Mouse (Mus musculus) forebrain, embryonic 11.5 days (tissue): ENCODE measurements around the gene Agap3. TPM values are rescaled to one million over a fixed set of nuclear protein-coding genes. Genes with fewer than 3 reads are reported as not detected.

Source experiments
- ATAC-seq: fragments of 200-750 bp; cut with Nextera tagmentation; replicated peaks from 2 replicates; pipeline ENCODE4 v1.8.0; 2017; ENCODE audit warnings: moderate TSS enrichment; ENCODE audit not compliant: low FRiP score
- DNase-seq: peaks from one replicate; pipeline ENCODE4 v3.0.0-alpha.2; 2017; ENCODE audit warnings: low spot score
- H3K27ac ChIP-seq: fragments of 300-500 bp; sonication (generic); 2 replicates; pipeline ENCODE4 v1.5.1; 2014; ENCODE audit warnings: low read depth, low read length
- H3K27me3 ChIP-seq: fragments of 300-500 bp; sonication (generic); 2 replicates; pipeline ENCODE4 v1.6.1; 2014; ENCODE audit warnings: mild to moderate bottlenecking, low read length, mixed read lengths; ENCODE audit not compliant: control insufficient read depth, insufficient read depth
- H3K36me3 ChIP-seq: fragments of 300-500 bp; sonication (generic); 2 replicates; pipeline ENCODE4 v1.6.1; 2014; ENCODE audit warnings: mild to moderate bottlenecking, low read length, moderate library complexity, mixed read lengths; ENCODE audit not compliant: control insufficient read depth, insufficient read depth
- H3K4me1 ChIP-seq: fragments of 300-500 bp; sonication (generic); replicated peaks from 2 replicates; pipeline ENCODE4 v1.6.1; 2014; ENCODE audit warnings: low read length, mixed read lengths; ENCODE audit not compliant: control insufficient read depth, insufficient read depth
- H3K4me2 ChIP-seq: fragments of 300-500 bp; sonication (generic); 2 replicates; pipeline ENCODE4 v1.6.1; 2014; ENCODE audit warnings: low read depth, mild to moderate bottlenecking, low read length, moderate library complexity, mixed read lengths; ENCODE audit not compliant: severe bottlenecking
- H3K4me3 ChIP-seq: fragments of 300-500 bp; sonication (generic); 2 replicates; pipeline ENCODE4 v1.5.1; 2014; ENCODE audit warnings: low read depth, low read length
- H3K9ac ChIP-seq: fragments of 300-500 bp; sonication (generic); 2 replicates; pipeline ENCODE4 v1.6.1; 2014; ENCODE audit warnings: low read length
- H3K9me3 ChIP-seq: fragments of 300-500 bp; sonication (generic); 2 replicates; pipeline ENCODE4 v1.6.1; 2016; ENCODE audit warnings: low read length, mixed read lengths; ENCODE audit not compliant: control insufficient read depth
- WGBS: fragments of 180-500 bp; shearing (Covaris S2); extraction: QIAGEN DNeasy Blood & Tissue Kit; methylation state at CpG from one replicate; pipeline ENCODE4 v1.1.7; 2014; 5-methylcytosine and 5-hydroxymethylcytosine counted together
- polyA plus RNA-seq: library from polyadenylated mRNA; unstranded; fragments of >200 nt; fragmentation: Nextera tagmentation; extraction: Ambion mirVana; gene quantifications from 2 replicates; pipeline ENCODE4 v1.2.1, GENCODE M21; 2014

Agap3 gene
- polyA plus RNA-seq, 1 experiment from 2014 or later = 52.7 TPM

DNA sequence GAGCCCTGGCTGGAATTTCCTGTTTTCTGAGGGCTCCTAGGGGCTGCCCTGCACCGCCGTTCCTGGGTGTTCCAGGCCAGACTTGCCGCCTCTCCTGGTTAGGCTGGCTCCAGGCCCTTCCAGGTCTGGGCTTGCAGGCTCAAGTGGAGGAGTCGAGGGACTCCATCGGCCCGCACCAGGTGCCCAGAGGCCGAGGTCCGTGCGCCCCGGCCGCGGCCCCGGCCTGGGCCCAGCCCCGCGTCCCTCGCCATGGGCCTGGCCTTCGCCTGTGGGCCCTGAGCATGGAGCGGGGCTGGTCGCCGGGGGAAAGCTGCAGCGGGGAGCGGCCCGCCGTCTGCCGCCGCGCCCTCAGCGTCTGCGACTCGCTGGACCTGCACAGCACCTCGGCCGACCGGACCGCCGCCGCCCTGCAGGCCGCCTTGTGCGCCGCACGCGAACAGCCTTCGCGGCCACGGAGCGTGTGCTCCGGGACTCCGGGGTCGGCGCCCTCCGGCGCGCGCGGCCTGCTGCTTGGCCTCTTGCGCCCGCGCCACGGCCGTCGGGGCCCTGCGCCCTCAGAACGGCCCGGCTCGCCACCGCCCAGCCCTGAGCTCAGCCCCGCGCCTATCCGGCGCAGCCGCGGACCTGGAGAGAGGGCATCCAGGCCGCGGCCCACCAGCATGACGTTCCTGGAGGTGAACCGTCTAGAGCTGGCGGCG lies 22.2 kb downstream of the Agap3 start:
- Histone ChIP-seq H3K9ac (peak overlapping the region; percentile 37), H3K36me3 (no peaks in the 10 kb centered on the region; the same call in 1 of the 2 replicates), H3K4me3 (peak overlapping the region; percentile 33), H3K27me3 (peaks cover 22% of the 10 kb centered on the region), H3K9me3 (no peaks in the 10 kb centered on the region), H3K4me2 (peak overlapping the region; percentile 63), H3K27ac (no peak overlapping the region), H3K4me1 (peaks cover 16% of the 10 kb centered on the region)
- 0 out of 2 replicates have a peak, but pooled peaks have one; percentile 28 for ATAC-seq
- peak; percentile 69 for DNase-seq
- WGBS = under 1% methylated on average over 68 of the region's 77 CpGs

GRCm38 (mm10) chr5:24474723-24475261 lies 22.8 kb downstream of the Agap3 start:
- Histone ChIP-seq H3K4me1 (peaks cover 16% of the 10 kb centered on the region), H3K36me3 (no peaks in the 10 kb centered on the region; the same call in 1 of the 2 replicates), H3K4me3 (peak overlapping the region; percentile 33), H3K4me2 (peak overlapping the region; percentile 63), H3K27me3 (peaks cover 22% of the 10 kb centered on the region), H3K27ac (no peak overlapping the region), H3K9ac (peak overlapping the region; percentile 37), H3K9me3 (no peaks in the 10 kb centered on the region)
- DNase-seq = peak; percentile 73
- ATAC-seq = no peak
- 2% methylated on average over 61 of the region's 67 CpGs for WGBS

GRCm38 (mm10) chr5:24475476-24476241 lies 23.7 kb downstream of the Agap3 start:
- no peak for ATAC-seq
- H3K27ac ChIP-seq = no peak overlapping the region
- WGBS = 74% methylated on average over 6 of the region's 6 CpGs
- no peak overlapping the region for H3K4me3 ChIP-seq
- no peak for DNase-seq
- no peak overlapping the region for H3K4me2 ChIP-seq
- peaks cover 22% of the 10 kb centered on the region for H3K4me1 ChIP-seq
- no peak overlapping the region for H3K9ac ChIP-seq
- H3K27me3 ChIP-seq = peaks cover 22% of the 10 kb centered on the region
- no peaks in the 10 kb centered on the region for H3K9me3 ChIP-seq
- H3K36me3 ChIP-seq = no peaks in the 10 kb centered on the region; the same call in 1 of the 2 replicates

- ATAC-seq (no peak), DNase-seq (no peak)
- Histone ChIP-seq H3K36me3 (no peaks in the 10 kb centered on the region; the same call in 1 of the 2 replicates), H3K9ac (no peak overlapping the region), H3K27me3 (peaks cover 22% of the 10 kb centered on the region), H3K4me3 (no peak overlapping the region), H3K9me3 (no peaks in the 10 kb centered on the region), H3K4me1 (peaks cover 32% of the 10 kb centered on the region), H3K4me2 (no peak overlapping the region), H3K27ac (no peak overlapping the region)
- WGBS = 99% methylated on average over 9 of the region's 9 CpGs
These were observed 25.9 kb downstream of the Agap3 start for GRCm38 (mm10) chr5:24477909-24478308.

- Histone ChIP-seq H3K9ac (no peak overlapping the region), H3K4me3 (no peak overlapping the region), H3K4me1 (peaks cover 40% of the 10 kb centered on the region), H3K4me2 (no peak overlapping the region), H3K9me3 (no peaks in the 10 kb centered on the region), H3K27ac (no peak overlapping the region), H3K36me3 (peaks cover 4% of the 10 kb centered on the region), H3K27me3 (no peaks in the 10 kb centered on the region)
- DNase-seq = peak; percentile 89
- peak; percentile 51 for ATAC-seq
- WGBS = 7% methylated on average over 4 of the region's 4 CpGs
These were observed 29.7 kb downstream of the Agap3 start for GRCm38 (mm10) chr5:24481647-24482046.

GRCm38 (mm10) chr5:24482247-24483079 lies 30.5 kb downstream of the Agap3 start:
- DNase-seq (peak; percentile 67), ATAC-seq (no peak)
- WGBS = 29% methylated on average over 41 of the region's 41 CpGs
- H3K27ac ChIP-seq = peak overlapping the region; percentile 37; the same call in 1 of the 2 replicates
- H3K4me3 ChIP-seq = no peak overlapping the region
- H3K4me2 ChIP-seq = no peak overlapping the region
- no peaks in the 10 kb centered on the region for H3K9me3 ChIP-seq
- H3K4me1 ChIP-seq = peaks cover 40% of the 10 kb centered on the region
- H3K36me3 ChIP-seq = peaks cover 4% of the 10 kb centered on the region
- no peak overlapping the region; the same call in 1 of the 2 replicates for H3K9ac ChIP-seq
- H3K27me3 ChIP-seq = no peaks in the 10 kb centered on the region; the same call in 1 of the 2 replicates

DNA sequence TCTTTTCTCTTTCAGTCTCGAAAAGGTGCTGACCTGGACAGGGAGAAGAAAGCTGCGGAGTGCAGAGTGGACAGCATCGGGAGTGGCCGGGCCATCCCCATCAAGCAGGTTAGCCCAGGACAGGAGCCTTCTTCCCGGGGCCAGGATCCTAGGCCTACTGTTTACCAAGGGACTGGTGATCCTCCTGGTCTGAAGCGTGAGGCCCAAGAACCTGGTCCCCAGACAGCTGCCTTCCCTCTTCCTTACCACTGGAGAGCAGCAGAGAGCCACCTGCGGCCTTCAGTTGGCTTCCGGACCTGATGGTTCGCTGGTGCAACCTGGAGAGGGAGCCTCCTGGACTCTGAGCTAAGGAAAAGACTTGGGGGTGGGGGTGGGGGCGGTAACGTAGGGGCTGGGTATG lies 31.3 kb downstream of the Agap3 start:
- peak; percentile 86 for DNase-seq
- Histone ChIP-seq H3K27me3 (no peaks in the 10 kb centered on the region; the same call in 1 of the 2 replicates), H3K36me3 (peaks cover 9% of the 10 kb centered on the region), H3K4me2 (no peak overlapping the region), H3K9ac (0 out of 2 replicates have a peak overlapping the region, but pooled peaks have one; percentile 12), H3K4me1 (peaks cover 40% of the 10 kb centered on the region), H3K27ac (no peak overlapping the region), H3K9me3 (no peaks in the 10 kb centered on the region), H3K4me3 (no peak overlapping the region)
- 18% methylated on average over 11 of the region's 11 CpGs for WGBS
- ATAC-seq = no peak; the same call in 1 of the 2 replicates

- Histone ChIP-seq H3K36me3 (peaks cover 9% of the 10 kb centered on the region), H3K27me3 (no peaks in the 10 kb centered on the region; the same call in 1 of the 2 replicates), H3K4me1 (peaks cover 39% of the 10 kb centered on the region), H3K4me2 (peak overlapping the region; percentile 63), H3K27ac (peak overlapping the region; percentile 58; the same call in 1 of the 2 replicates), H3K4me3 (peak overlapping the region; percentile 10), H3K9me3 (no peaks in the 10 kb centered on the region), H3K9ac (peak overlapping the region; percentile 50)
- WGBS = 9% methylated on average over 22 of the region's 22 CpGs
- ATAC-seq (peak; percentile 32), DNase-seq (peak; percentile 81)
These were observed 33.0 kb downstream of the Agap3 start for GRCm38 (mm10) chr5:24484963-24485362.
